Mouse (Mus musculus) liver, adult 2 months (tissue): ENCODE measurements around the gene Ggt6. TPM values are rescaled to one million over a fixed set of nuclear protein-coding genes. Genes with fewer than 3 reads are reported as not detected.
"Not testable (repeated sequence)": the region's sequence is repeated elsewhere in the genome, so short reads cannot be mapped to it uniquely, and the experiment has no call there.

Experiments used
- DNase-seq: peaks from one replicate; pipeline ENCODE4 v3.0.0-alpha.2; 2011; ENCODE audit warnings: low read depth, low spot score; ENCODE audit errors: extremely low read depth
- H3K27ac ChIP-seq: fragments of 200-500 bp; replicated peaks from 2 replicates; pipeline ENCODE4 v1.5.1; 2012; ENCODE audit warnings: low read depth, mild to moderate bottlenecking, control low read depth, inconsistent platforms, low read length; ENCODE audit not compliant: insufficient read depth
- H3K27me3 ChIP-seq: fragments of 200-500 bp; 2 replicates; pipeline ENCODE4 v1.6.1; 2012; ENCODE audit warnings: mild to moderate bottlenecking, moderate library complexity, low read length, inconsistent platforms; ENCODE audit not compliant: control insufficient read depth, insufficient read depth
- H3K36me3 ChIP-seq: fragments of 200-500 bp; 2 replicates; pipeline ENCODE4 v1.6.1; 2012; ENCODE audit warnings: low read length, inconsistent platforms; ENCODE audit not compliant: control insufficient read depth, insufficient read depth
- H3K4me1 ChIP-seq: fragments of 200-500 bp; 2 replicates; pipeline ENCODE4 v1.6.1; 2011; ENCODE audit warnings: low read length; ENCODE audit not compliant: control insufficient read depth, insufficient read depth
- H3K4me3 ChIP-seq: fragments of 200-500 bp; 2 replicates; pipeline ENCODE4 v1.5.1; 2011; ENCODE audit warnings: low read depth, mild to moderate bottlenecking, control low read depth, low read length, moderate library complexity; ENCODE audit not compliant: insufficient read depth
- H3K79me2 ChIP-seq: fragments of 200-500 bp; 2 replicates; pipeline ENCODE4 v1.6.1; 2012; ENCODE audit warnings: inconsistent platforms, mild to moderate bottlenecking, low read length, moderate library complexity; ENCODE audit not compliant: control insufficient read depth, insufficient read depth
- H3K9ac ChIP-seq: fragments of 200-500 bp; 2 replicates; pipeline ENCODE4 v1.6.1; 2012; ENCODE audit warnings: low read depth, mild to moderate bottlenecking, control low read depth, inconsistent platforms, low read length
- CTCF ChIP-seq: fragments of 200-500 bp; IDR thresholded peaks from 2 replicates; pipeline ENCODE4 v1.5.1; 2011; ENCODE audit warnings: low read depth, low read length, control low read depth
- POLR2A ChIP-seq: fragments of 200-500 bp; IDR thresholded peaks from 2 replicates; pipeline ENCODE4 v1.6.1; 2011; ENCODE audit warnings: low read length, control low read depth; ENCODE audit not compliant: insufficient read depth; ENCODE audit errors: extremely low read depth
- WGBS: fragments of 180-500 bp; shearing (Covaris S2); methylation state at CpG from one replicate; pipeline ENCODE4 v1.1.7; 2018; 5-methylcytosine and 5-hydroxymethylcytosine counted together
- polyA plus RNA-seq: library from polyadenylated mRNA; depleted of rRNA; stranded (reverse); fragments of >200 nt; gene quantifications from 2 replicates; pipeline ENCODE4 v1.2.3, GENCODE M21; 2012
- total RNA-seq: library from RNA; depleted of rRNA; stranded (reverse); fragments of >200 nt; gene quantifications from 2 replicates; pipeline ENCODE4 v1.2.3, GENCODE M21; 2014

The Ggt6 gene
- total and polyA plus RNA-seq, 2 experiments, result 13.6 to 33.7 TPM

DNA sequence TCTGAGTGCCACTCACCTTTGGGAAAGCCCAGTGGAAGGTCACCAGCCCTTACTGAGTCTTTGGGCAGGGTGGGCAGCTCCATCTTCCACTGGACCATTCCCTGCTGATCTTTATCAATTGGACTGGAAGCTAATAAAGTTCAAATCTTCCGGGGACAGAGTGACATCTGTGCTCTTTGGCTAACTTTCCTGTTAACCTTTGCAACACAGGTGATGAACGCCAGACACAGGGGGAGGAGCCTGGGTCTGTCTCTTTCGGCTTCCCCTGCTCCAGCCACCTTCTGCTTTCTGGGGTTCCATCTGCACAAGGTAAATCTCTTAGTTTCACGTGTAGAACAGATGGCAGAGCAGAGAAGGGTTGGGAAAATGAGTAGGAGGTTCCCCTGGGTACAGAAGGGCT, 3.1 kb downstream of the Ggt6 start:
- Histone ChIP-seq H3K4me3 (peak overlapping the region; percentile 8; the same call in 1 of the 2 replicates), H3K27ac (peak overlapping the region; percentile 61), H3K27me3 (no peaks in the 10 kb centered on the region), H3K4me1 (peaks cover 24% of the 10 kb centered on the region), H3K79me2 (peaks cover 11% of the 10 kb centered on the region; the same call in 1 of the 2 replicates), H3K36me3 (peaks cover 4% of the 10 kb centered on the region; the same call in 1 of the 2 replicates), H3K9ac (0 out of 2 replicates have a peak overlapping the region, but pooled peaks have one; percentile 27)
- TF ChIP-seq CTCF (no peak), POLR2A (no peak)
- peak; percentile 90 for DNase-seq
- 18% methylated on average over 4 of the region's 4 CpGs for WGBS

DNA sequence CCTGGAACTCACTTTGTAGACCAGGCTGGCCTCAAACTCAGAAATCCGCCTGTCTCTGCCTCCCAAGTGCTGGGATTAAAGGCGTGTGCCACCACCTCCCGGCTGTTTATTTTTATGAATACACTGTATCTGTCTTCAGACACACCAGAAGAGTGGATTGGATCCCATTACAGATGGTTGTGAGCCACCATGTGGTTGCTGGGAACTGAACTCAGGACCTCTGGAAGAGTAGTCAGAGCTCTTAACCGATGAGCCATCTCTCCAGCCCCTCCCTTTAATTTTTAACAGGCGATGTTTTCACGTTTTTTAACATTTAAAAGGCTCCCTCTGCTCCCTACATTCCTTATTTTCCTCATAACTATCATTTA, 5.3 kb downstream of the Ggt6 start:
- H3K27ac ChIP-seq, result peak overlapping the region; percentile 33
- not testable (repeated sequence) for H3K27me3 ChIP-seq, DNase-seq, H3K9ac ChIP-seq
- 35% methylated on average over 6 of the region's 6 CpGs for WGBS
- H3K4me3 ChIP-seq, result peak overlapping the region; percentile 78; the same call in 1 of the 2 replicates
- H3K4me1 ChIP-seq, result peaks cover 22% of the 10 kb centered on the region
- peaks cover 11% of the 10 kb centered on the region; the same call in 1 of the 2 replicates for H3K79me2 ChIP-seq
- peaks cover 13% of the 10 kb centered on the region; the same call in 1 of the 2 replicates for H3K36me3 ChIP-seq

DNA sequence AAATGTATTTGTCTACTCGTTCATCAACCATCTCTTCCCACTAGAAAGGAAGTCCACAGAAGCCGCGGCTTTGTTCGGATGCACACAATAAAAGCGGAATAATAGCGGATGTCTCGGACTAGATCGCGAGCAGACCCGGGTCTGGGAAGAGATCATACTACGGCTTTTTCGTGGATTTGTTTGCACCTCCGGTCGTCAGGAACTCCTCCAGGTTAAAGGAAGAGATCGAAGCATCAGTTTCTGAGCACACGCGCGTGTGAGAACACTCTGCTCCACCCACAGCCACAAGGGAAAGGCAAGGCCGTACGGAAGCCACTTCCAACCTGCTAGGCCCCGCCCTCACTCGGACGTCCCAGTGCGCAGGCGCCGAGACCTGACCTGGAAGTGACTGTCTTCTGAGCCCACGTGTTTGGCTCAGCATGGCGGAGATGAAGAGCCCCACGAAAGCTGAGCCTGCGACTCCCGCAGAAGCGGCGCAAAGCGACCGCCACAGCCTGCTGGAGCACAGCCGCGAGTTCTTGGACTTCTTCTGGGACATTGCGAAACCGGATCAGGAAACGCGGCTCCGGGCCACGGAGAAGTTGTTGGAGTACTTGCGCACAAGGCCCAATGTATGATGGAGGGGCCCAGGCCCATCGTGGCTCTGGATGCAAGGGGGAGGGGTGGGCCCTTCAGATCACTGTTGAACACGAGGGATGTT, 5.8 kb downstream of the Ggt6 start, which contains the start of gene Mybbp1a:
Mybbp1a (plus strand) TSS at position 391 of the 700 bp plus-strand sequence.
- DNase-seq, result peak; percentile 86
- Histone ChIP-seq H3K4me1 (peaks cover 21% of the 10 kb centered on the region), H3K9ac (peak within 1 kb of the TSS; percentile 70), H3K4me3 (peak within 1 kb of the TSS; percentile 78), H3K79me2 (peaks cover 11% of the 10 kb centered on the region; the same call in 1 of the 2 replicates), H3K27ac (peak within 1 kb of the TSS; percentile 33), H3K36me3 (peaks cover 15% of the 10 kb centered on the region; the same call in 1 of the 2 replicates), H3K27me3 (no peaks in the 10 kb centered on the region)
- under 1% methylated on average over 46 of the region's 46 CpGs for WGBS
- TF ChIP-seq CTCF (no peak), POLR2A (peak; percentile 54; the same call in 1 of the 2 replicates)

DNA sequence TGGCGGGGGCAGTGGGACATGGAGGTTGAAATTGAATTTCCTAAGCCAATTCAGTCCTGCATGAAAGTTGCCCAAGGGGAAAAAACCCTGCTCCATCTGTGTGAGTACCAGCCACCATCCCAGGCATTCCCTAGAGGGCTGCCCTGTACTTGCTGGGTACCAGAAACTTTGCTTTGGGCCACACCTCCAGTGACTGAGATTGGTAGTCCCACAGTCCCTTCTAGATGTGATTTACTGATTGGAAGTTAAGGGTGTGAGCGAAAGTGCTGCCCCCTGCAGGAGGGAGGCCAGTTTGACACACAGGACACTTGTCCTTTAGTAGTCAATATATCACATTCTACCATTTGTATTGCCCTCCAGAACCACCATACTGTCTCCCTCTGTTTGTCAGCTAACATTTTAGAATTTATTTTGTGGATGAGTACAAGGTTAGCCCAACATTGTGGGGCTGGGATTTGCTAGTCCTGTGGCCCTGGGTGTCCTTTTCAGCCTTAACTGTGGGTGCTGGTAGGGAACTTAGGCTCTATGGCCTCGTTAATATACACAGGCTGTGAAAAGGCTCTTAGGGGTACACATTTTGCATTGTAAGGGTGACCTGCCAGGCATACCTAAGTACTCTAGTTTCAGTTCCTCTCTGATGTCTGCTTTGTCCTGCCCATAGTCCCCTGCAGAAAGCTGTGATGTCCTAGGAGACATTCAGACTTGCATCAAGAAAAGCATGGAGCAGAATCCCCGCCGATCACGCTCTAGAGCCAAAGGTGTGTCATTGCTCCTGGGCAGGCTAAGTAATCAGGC, 11.2 kb downstream of the Ggt6 start:
- Histone ChIP-seq H3K79me2 (peaks cover 6% of the 10 kb centered on the region; the same call in 1 of the 2 replicates), H3K36me3 (peaks cover 40% of the 10 kb centered on the region), H3K4me3 (no peak overlapping the region), H3K4me1 (peaks cover 4% of the 10 kb centered on the region), H3K9ac (no peak overlapping the region), H3K27me3 (no peaks in the 10 kb centered on the region), H3K27ac (no peak overlapping the region)
- WGBS, result 90% methylated on average over 6 of the region's 6 CpGs
- peak; percentile 53 for DNase-seq
- peak; percentile 81 for TF ChIP-seq CTCF
- no peak for TF ChIP-seq POLR2A

DNA sequence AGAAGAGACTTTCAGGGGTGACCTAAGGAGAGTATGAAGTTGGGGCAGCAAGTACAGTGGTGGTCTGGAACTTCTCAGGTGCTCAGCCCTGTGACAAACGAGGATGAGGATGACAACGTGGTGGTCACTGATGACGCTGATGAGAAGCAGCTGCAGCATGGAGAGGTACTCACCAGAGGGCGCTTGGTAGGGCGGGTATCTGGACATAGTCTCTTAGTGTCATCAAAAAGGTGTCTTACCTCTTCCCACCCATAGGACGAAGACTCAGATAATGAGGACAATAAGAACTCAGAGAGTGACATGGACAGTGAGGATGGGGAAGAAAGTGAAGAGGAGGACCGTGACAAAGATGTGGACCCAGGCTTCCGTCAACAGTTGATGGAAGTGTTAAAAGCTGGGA, 12.1 kb downstream of the Ggt6 start:
- H3K4me3 ChIP-seq, result no peak overlapping the region
- H3K79me2 ChIP-seq, result no peaks in the 10 kb centered on the region
- DNase-seq, result no peak
- no peaks in the 10 kb centered on the region for H3K4me1 ChIP-seq
- no peak overlapping the region for H3K27ac ChIP-seq
- peaks cover 43% of the 10 kb centered on the region for H3K36me3 ChIP-seq
- no peak overlapping the region for H3K9ac ChIP-seq
- H3K27me3 ChIP-seq, result no peaks in the 10 kb centered on the region
- no peak for TF ChIP-seq POLR2A
- TF ChIP-seq CTCF, result 0 out of 2 replicates have a peak, but pooled peaks have one; percentile 17
- WGBS, result 84% methylated on average over 8 of the region's 8 CpGs
